Mouse (Mus musculus): Measurements from ENCODE around the gene Rpl23a.

- no peak for TF ChIP-seq POU5F1 (IDR thresholded peaks at IDR 0.05; ENCODE audit: borderline replicate concordance, low read length)
- TF ChIP-seq CTCF (conservative IDR thresholded peaks at IDR 0.05; ENCODE audit: low read length) = no peak
Observed at GRCm38 (mm10) chr11:78156156-78156699, 27.2 kb downstream of the Rpl23a start.
